ENCODE assay signal across 9 mouse cellular contexts in the genomic region with DNA sequence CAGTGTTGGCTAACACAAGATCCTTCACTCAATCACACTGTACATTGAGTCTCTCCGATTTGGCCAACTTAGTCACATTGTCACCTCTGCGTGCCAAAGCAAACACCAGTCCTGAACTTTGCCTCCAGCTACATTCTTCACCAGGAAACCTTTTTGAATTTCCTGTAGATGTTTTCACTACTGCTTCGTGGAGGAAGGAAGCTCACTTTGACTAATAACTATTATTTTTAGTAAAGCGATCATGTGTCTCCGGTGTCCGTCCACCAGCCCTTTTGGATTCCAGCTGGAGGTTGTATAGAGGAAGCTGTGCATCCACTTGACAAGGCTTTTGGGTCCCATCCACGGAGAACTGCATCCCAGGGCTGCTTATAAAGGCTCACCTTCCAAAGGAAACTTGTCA.
DNase-seq lines count a peak whose midpoint lies in the region; ATAC-seq and TF ChIP-seq lines count a peak whose summit lies in the region.
"Had no signal": no experiment of that assay in that cellular context is flagged by ENCODE, and none has a peak within 500 bp of the region (broad histone marks: within the 10 kb centered on the region; RNA-seq: fewer than 3 reads in every experiment).

No protein-coding gene starts in this region.

- intact Hi-C loops in heart, postnatal 25 days (cut with DNase I), result no loop called here

- H3K36me3 ChIP-seq in liver, embryonic 15.5 days (replicated peaks), result no peaks in the 10 kb centered on the region
- H3K36me3 ChIP-seq in liver, embryonic 11.5 days (ENCODE audit: control insufficient read depth, insufficient read depth, low read length), result no peaks in the 10 kb centered on the region
- H3K36me3 ChIP-seq in stomach, embryonic 16.5 days (ENCODE audit: control insufficient read depth, insufficient read depth, low read length), result no peaks in the 10 kb centered on the region
- H3K36me3 ChIP-seq in hindbrain, embryonic 16.5 days (ENCODE audit: control insufficient read depth, insufficient read depth, low read length), result no peaks in the 10 kb centered on the region

- H3K9me3 ChIP-seq in liver, embryonic 15.5 days (replicated peaks), result no peaks in the 10 kb centered on the region
- H3K9me3 ChIP-seq in liver, embryonic 11.5 days (ENCODE audit: control insufficient read depth, low read length), result no peaks in the 10 kb centered on the region
- H3K9me3 ChIP-seq in stomach, embryonic 16.5 days (replicated peaks; ENCODE audit: control insufficient read depth, low read length), result no peaks in the 10 kb centered on the region
- H3K9me3 ChIP-seq in hindbrain, embryonic 16.5 days (ENCODE audit: control insufficient read depth, low read length), result no peaks in the 10 kb centered on the region

- H3K4me3 ChIP-seq in liver, embryonic 15.5 days (replicated peaks), result no peak overlapping the region
- H3K4me3 ChIP-seq in liver, embryonic 11.5 days (ENCODE audit: low read depth, low read length), result no peak overlapping the region
- no peak overlapping the region for H3K4me3 ChIP-seq in stomach, embryonic 16.5 days (replicated peaks; ENCODE audit: low read length)
- H3K4me3 ChIP-seq in layer of hippocampus, adult 2 months, result no peak overlapping the region
- H3K4me3 ChIP-seq in hindbrain, embryonic 16.5 days (ENCODE audit: low read length), result no peak overlapping the region

- WGBS in liver, embryonic 15.5 days (ENCODE audit: insufficient replicate concordance), result 37% methylated on average over 7 of the region's 7 CpGs
- 58% methylated on average over 7 of the region's 7 CpGs for WGBS in liver, embryonic 11.5 days
- WGBS in stomach, embryonic 16.5 days, result 28% methylated on average over 7 of the region's 7 CpGs
- WGBS in hindbrain, embryonic 16.5 days, result 74% methylated on average over 7 of the region's 7 CpGs

- no peaks in the 10 kb centered on the region for H3K27me3 ChIP-seq in liver, embryonic 15.5 days
- no peaks in the 10 kb centered on the region for H3K27me3 ChIP-seq in liver, embryonic 11.5 days (replicated peaks; ENCODE audit: control insufficient read depth, insufficient read depth, low read length)
- H3K27me3 ChIP-seq in stomach, embryonic 16.5 days (ENCODE audit: control insufficient read depth, insufficient read depth, low read length), result no peaks in the 10 kb centered on the region
- no peaks in the 10 kb centered on the region for H3K27me3 ChIP-seq in hindbrain, embryonic 16.5 days (replicated peaks; ENCODE audit: control insufficient read depth, insufficient read depth, low read length)
- H3K27me3 ChIP-seq: CH12.LX had no signal

- H3K9ac ChIP-seq in liver, embryonic 15.5 days, result no peak overlapping the region
- no peak overlapping the region for H3K9ac ChIP-seq in liver, embryonic 11.5 days (ENCODE audit: low read depth, low read length)
- H3K9ac ChIP-seq in stomach, embryonic 16.5 days (ENCODE audit: low read length), result no peak overlapping the region
- no peak overlapping the region for H3K9ac ChIP-seq in hindbrain, embryonic 16.5 days (ENCODE audit: low read depth, low read length)

- no peak overlapping the region for H3K4me2 ChIP-seq in liver, embryonic 15.5 days
- no peak overlapping the region for H3K4me2 ChIP-seq in liver, embryonic 11.5 days
- no peak overlapping the region for H3K4me2 ChIP-seq in stomach, embryonic 16.5 days (ENCODE audit: low read depth, low read length)
- H3K4me2 ChIP-seq in hindbrain, embryonic 16.5 days (ENCODE audit: low read length), result no peak overlapping the region

- 0 out of 2 replicates have a peak, but pooled peaks cover 3% of the 10 kb centered on the region for H3K4me1 ChIP-seq in liver, embryonic 15.5 days (replicated peaks)
- no peaks in the 10 kb centered on the region for H3K4me1 ChIP-seq in liver, embryonic 11.5 days (replicated peaks; ENCODE audit: control insufficient read depth, insufficient read depth, low read length)
- 0 out of 2 replicates have a peak, but pooled peaks cover 2% of the 10 kb centered on the region for H3K4me1 ChIP-seq in stomach, embryonic 16.5 days (ENCODE audit: control insufficient read depth, insufficient read depth, low read length)
- H3K4me1 ChIP-seq in hindbrain, embryonic 16.5 days (ENCODE audit: control insufficient read depth, insufficient read depth, low read depth, low read length), result no peaks in the 10 kb centered on the region

- no peak overlapping the region for H3K27ac ChIP-seq in liver, embryonic 15.5 days (replicated peaks)
- no peak overlapping the region for H3K27ac ChIP-seq in liver, embryonic 11.5 days (ENCODE audit: low read depth, low read length)
- no peak overlapping the region; the same call in 1 of the 2 replicates for H3K27ac ChIP-seq in stomach, embryonic 16.5 days (ENCODE audit: low read length)
- H3K27ac ChIP-seq in layer of hippocampus, adult 2 months, result no peak overlapping the region
- H3K27ac ChIP-seq in hindbrain, embryonic 16.5 days (ENCODE audit: low read depth, low read length), result no peak overlapping the region

- no peak for DNase-seq in liver, embryonic 11.5 days (ENCODE audit: low spot score)
- peak; percentile 4 for DNase-seq in heart, postnatal 25 days (ENCODE audit: low spot score)
- peak; percentile 61 to 71 for DNase-seq in kidney, postnatal 36 days
- no peak for DNase-seq in layer of hippocampus, adult 2 months (ENCODE audit: low spot score in 2 of 2)
- no peak for DNase-seq in urinary bladder, adult 2 months (ENCODE audit: low spot score)

- TF ChIP-seq CTCF in layer of hippocampus, adult 2 months (conservative IDR thresholded peaks at IDR 0.05), result no peak

- ATAC-seq in liver, embryonic 15.5 days (ENCODE audit: insufficient read depth), result peak; percentile 31
- no peak for ATAC-seq in liver, embryonic 11.5 days (replicated peaks; ENCODE audit: low FRiP score)
- ATAC-seq in stomach, embryonic 16.5 days (ENCODE audit: insufficient read depth, low FRiP score), result peak; percentile 54; the same call in 1 of the 2 replicates
- ATAC-seq in hindbrain, embryonic 16.5 days, result no peak

Comparison
In these comparisons a context has a peak if more than half of its experiments do, and no peak if none do; other contexts are left out.
1. ATAC-seq: peak in liver, embryonic 15.5 days (single experiment) and stomach, embryonic 16.5 days (single experiment); none in liver, embryonic 11.5 days (single experiment) and hindbrain, embryonic 16.5 days (single experiment).
2. DNase-seq: peak in heart, postnatal 25 days (single experiment) and kidney, postnatal 36 days (2 of 2); none in liver, embryonic 11.5 days (single experiment), layer of hippocampus, adult 2 months (0 of 2) and urinary bladder, adult 2 months (single experiment).